Mouse (Mus musculus) midbrain, postnatal 0 days (tissue): Measurements from ENCODE around the gene Nmb. TPM values are rescaled to one million over a fixed set of nuclear protein-coding genes. Genes with fewer than 3 reads are reported as not detected.

ENCODE experiments used
- ATAC-seq: fragments of 200-750 bp; cut with Nextera tagmentation; 2 replicates; pipeline ENCODE4 v1.8.0; 2017; ENCODE audit warnings: moderate number of reproducible peaks, mild to moderate bottlenecking, moderate TSS enrichment, moderate library complexity; ENCODE audit not compliant: low FRiP score
- DNase-seq: peaks from one replicate; pipeline ENCODE4 v3.0.0-alpha.2; 2015; ENCODE audit warnings: low spot score
- H3K27ac ChIP-seq: fragments of 300-500 bp; sonication (generic); 2 replicates; pipeline ENCODE4 v1.5.1; 2014; ENCODE audit warnings: low read depth, mild to moderate bottlenecking, low read length, mixed read lengths
- H3K27me3 ChIP-seq: fragments of 300-500 bp; sonication (generic); 2 replicates; pipeline ENCODE4 v1.6.1; 2014; ENCODE audit warnings: low read length, control low read depth, mixed read lengths; ENCODE audit not compliant: insufficient read depth
- H3K36me3 ChIP-seq: fragments of 300-500 bp; sonication (generic); 2 replicates; pipeline ENCODE4 v1.6.1; 2014; ENCODE audit warnings: low read length, control low read depth, mixed read lengths; ENCODE audit not compliant: insufficient read depth
- H3K4me1 ChIP-seq: fragments of 300-500 bp; sonication (generic); 2 replicates; pipeline ENCODE4 v1.6.1; 2014; ENCODE audit warnings: mild to moderate bottlenecking, control low read depth, antibody characterized with exemption, low read length, mixed read lengths; ENCODE audit not compliant: insufficient read depth
- H3K4me2 ChIP-seq: fragments of 300-500 bp; sonication (generic); 2 replicates; pipeline ENCODE4 v1.6.1; 2014; ENCODE audit warnings: low read depth, mild to moderate bottlenecking, low read length, mixed read lengths; ENCODE audit not compliant: poor library complexity, severe bottlenecking
- H3K4me3 ChIP-seq: fragments of 300-500 bp; sonication (generic); 2 replicates; pipeline ENCODE4 v1.5.1; 2014; ENCODE audit warnings: low read depth, mild to moderate bottlenecking, low read length, moderate library complexity
- H3K9ac ChIP-seq: fragments of 300-500 bp; sonication (generic); replicated peaks from 2 replicates; pipeline ENCODE4 v1.6.1; 2014; ENCODE audit warnings: mild to moderate bottlenecking, low read length, moderate library complexity, mixed read lengths; ENCODE audit not compliant: poor library complexity, severe bottlenecking
- H3K9me3 ChIP-seq: fragments of 300-500 bp; sonication (generic); 2 replicates; pipeline ENCODE4 v1.6.1; 2016; ENCODE audit warnings: low read length, control low read depth
- CTCF ChIP-seq: IDR thresholded peaks from 2 replicates; pipeline ENCODE4 v1.5.1; 2016; ENCODE audit warnings: antibody characterized with exemption, mild to moderate bottlenecking
- WGBS: fragments of 180-500 bp; shearing (Covaris S2); extraction: QIAGEN DNeasy Blood & Tissue Kit; methylation state at CpG from one replicate; pipeline ENCODE4 v1.1.7; 2014; 5-methylcytosine and 5-hydroxymethylcytosine counted together
- polyA plus RNA-seq: library from polyadenylated mRNA; unstranded; fragments of >200 nt; fragmentation: Nextera tagmentation; extraction: Ambion mirVana; gene quantifications from 2 replicates; pipeline ENCODE4 v1.2.1, GENCODE M21; 2015
- total RNA-seq: library from RNA; depleted of rRNA; stranded (reverse); fragments of >200 nt; gene quantifications from 2 replicates; pipeline ENCODE4 v1.2.3, GENCODE M21; 2014

Nmb gene
- total and polyA plus RNA-seq, 2 experiments from 2014 or later: 9.4 to 13.0 TPM

DNA sequence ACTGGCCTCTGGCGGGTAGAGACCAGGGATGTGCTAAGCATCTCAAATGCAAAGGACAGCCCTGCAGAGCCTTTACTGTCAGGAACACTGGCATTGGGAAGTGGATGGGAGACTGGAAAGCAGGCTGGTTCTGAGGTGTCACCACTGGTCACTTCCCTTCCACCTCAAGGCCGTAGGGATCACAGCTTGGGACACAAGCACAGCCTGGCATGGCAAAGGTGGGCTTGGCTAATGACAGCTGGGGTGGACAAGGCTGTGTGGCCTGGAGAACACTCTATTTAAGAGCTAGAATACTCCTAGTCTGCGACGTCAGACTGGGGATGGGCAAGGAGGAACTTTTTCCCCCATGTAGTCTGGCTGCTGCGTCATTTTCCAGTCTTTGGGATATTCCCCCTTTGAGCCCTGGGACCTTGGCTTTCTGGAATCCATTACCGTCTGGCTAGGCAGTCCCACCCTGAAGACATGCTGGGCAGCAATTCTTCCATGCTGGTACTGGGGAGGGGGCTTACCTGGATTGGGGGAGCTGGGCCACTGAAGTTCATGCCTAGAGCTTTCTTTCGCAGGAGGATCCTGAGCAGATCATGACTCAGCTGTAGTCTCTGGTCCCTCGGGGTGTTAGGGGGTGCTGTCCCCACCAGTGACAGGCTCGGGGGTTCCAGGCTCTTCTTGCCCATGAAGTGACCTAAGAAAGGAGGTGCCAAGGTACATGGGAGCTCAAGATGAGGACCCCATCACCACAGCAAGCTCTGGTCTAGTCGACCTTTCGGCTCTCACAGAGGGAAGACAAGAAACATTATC is 1.1 kb downstream of the Nmb start:
- H3K4me2 ChIP-seq: no peak overlapping the region
- 91% methylated on average over 11 of the region's 11 CpGs for WGBS

DNA sequence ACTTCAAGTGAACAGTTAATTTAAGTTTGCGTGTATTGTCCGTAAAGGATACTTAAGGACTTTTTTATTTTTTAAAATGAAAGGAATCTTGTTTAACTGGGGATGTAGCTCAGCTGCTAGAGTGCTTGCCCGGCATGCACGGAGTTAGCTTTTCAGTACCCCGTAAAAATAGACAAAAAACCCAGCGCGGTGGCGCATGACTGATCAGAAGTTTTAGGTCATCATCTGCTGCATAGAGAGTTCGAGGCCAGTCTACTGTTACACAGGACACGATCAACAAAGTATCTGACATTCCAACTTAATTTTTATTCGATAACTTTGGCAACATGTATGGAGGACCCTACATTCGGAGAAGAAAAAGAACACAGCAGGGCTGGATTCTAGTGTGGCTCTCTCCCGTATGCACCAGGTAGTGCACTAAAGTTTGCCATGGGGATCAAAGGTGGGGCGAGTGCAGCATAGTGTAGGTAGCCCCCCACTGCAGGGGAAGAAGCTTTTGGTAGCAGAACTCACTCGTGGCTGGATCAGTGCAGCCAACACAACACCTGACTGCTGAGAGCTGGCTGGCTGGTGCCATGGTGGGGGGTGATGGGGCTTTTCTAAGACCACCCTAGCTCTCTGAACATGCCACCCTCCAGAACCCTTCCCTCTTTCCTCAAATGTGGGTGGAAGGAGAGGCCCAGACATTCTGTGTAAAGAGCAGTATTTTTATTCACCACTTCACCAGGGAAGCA is 3.2 kb downstream of the Nmb start:
- no peaks in the 10 kb centered on the region for H3K9me3 ChIP-seq
- peak overlapping the region; percentile 59 for H3K9ac ChIP-seq
- peaks cover 23% of the 10 kb centered on the region for H3K36me3 ChIP-seq
- H3K4me1 ChIP-seq: peaks cover 3% of the 10 kb centered on the region; the same call in 1 of the 2 replicates
- ATAC-seq: 0 out of 2 replicates have a peak, but pooled peaks have one; percentile 2
- no peaks in the 10 kb centered on the region for H3K27me3 ChIP-seq
- no peak for TF ChIP-seq CTCF
- peak overlapping the region; percentile 71 for H3K27ac ChIP-seq
- WGBS: 30% methylated on average over 15 of the region's 15 CpGs
- peak overlapping the region; percentile 57 for H3K4me2 ChIP-seq
- no peak for DNase-seq
- H3K4me3 ChIP-seq: peak overlapping the region; percentile 45

More for the DNA sequence above, 1.1 kb downstream of the Nmb start:
- Histone ChIP-seq H3K27ac (no peak overlapping the region), H3K4me1 (peaks cover 3% of the 10 kb centered on the region; the same call in 1 of the 2 replicates), H3K4me3 (no peak overlapping the region), H3K9ac (no peak overlapping the region), H3K9me3 (no peaks in the 10 kb centered on the region), H3K27me3 (no peaks in the 10 kb centered on the region), H3K36me3 (peaks cover 23% of the 10 kb centered on the region)
- TF ChIP-seq CTCF: no peak
- ATAC-seq: no peak
- no peak for DNase-seq

DNA sequence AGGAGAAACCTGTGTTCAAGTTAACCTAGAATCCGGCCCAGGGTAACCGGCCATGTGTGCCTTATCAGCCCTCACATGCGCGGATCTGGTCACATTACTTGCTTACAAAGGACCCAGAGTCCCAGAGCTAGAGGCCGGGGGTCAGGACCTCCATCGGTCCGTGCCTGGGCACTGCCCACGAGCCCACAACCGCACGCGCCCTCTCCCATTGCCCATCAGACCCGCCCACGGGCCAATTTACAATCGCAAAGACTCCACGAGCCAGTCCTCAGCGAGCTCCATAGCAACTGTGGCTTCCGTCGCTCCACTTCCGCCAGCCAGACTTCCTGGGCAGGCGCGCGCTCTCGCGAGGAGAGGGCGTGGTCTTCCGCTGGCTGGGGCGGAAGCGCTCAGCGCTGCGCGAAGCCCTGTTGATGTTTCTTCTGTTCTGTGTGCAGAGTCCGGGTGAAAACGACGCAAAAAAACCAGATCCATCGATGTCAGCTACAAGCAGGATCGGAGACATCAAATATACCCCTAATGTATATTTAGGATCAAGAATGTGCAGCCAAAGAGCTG is 3.9 kb downstream of the Nmb start, which contains the start of gene Wdr73:
Gene Wdr73, minus strand, starts transcription at position 326 of the 558 bp plus-strand sequence.
- H3K27me3 ChIP-seq: no peaks in the 10 kb centered on the region
- WGBS: under 1% methylated on average over 36 of the region's 36 CpGs
- H3K4me1 ChIP-seq: peaks cover 3% of the 10 kb centered on the region; the same call in 1 of the 2 replicates
- H3K9me3 ChIP-seq: no peaks in the 10 kb centered on the region
- peaks cover 22% of the 10 kb centered on the region for H3K36me3 ChIP-seq
- peak within 1 kb of the TSS; percentile 59 for H3K9ac ChIP-seq
- TF ChIP-seq CTCF: no peak
- H3K4me2 ChIP-seq: peak within 1 kb of the TSS; percentile 57
- H3K27ac ChIP-seq: peak within 1 kb of the TSS; percentile 71
- ATAC-seq (peak; percentile 93), DNase-seq (peak; percentile 94)
- peak within 1 kb of the TSS; percentile 45 for H3K4me3 ChIP-seq

DNA sequence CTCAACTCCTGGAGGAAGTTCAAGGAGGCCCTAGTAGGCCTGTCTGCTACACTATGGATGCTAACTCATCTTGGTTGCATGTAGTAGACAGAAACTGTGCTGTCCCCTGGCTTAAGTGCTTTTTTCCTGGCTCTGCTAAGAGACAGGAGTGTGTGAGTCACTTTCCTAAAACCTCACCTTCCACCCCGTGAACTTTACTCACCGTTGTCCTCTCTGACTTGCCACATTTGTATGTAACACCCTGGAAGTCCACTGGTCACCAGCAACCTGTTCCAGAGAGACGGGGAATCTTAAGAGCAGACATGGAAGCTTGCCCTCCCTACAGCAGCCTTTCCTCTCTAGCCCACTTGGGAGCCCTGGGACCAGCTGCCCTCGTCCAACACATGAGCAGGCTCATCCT is 7.2 kb downstream of the Nmb start:
- DNase-seq (no peak), ATAC-seq (no peak)
- Histone ChIP-seq H3K4me2 (no peak overlapping the region), H3K27me3 (no peaks in the 10 kb centered on the region), H3K36me3 (peaks cover 33% of the 10 kb centered on the region), H3K4me3 (no peak overlapping the region), H3K27ac (no peak overlapping the region), H3K4me1 (no peaks in the 10 kb centered on the region; the same call in 1 of the 2 replicates), H3K9me3 (no peaks in the 10 kb centered on the region), H3K9ac (no peak overlapping the region)
- WGBS: 92% methylated on average over 4 of the region's 4 CpGs
- TF ChIP-seq CTCF: no peak

DNA sequence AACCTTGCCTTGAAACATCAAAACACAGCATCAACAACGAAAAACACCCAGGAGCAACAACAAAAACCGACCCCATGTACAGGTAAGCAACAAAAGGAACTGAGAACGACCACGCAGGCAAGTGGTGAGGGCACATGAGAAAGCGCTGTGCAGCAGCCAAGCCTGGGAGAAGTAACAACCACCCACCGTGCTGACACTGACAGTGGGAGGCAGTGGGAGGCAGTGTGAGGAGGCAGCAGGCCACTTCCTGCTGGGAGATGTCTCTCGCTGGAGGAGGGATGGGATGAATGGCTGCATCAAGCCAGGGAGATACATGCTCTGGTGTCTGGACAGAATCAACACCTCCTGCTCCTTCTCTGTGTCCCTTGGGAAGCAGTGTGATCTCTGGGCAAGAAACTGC is 7.7 kb downstream of the Nmb start:
- DNase-seq: no peak
- peaks cover 39% of the 10 kb centered on the region for H3K36me3 ChIP-seq

More for the DNA sequence above, 7.7 kb downstream of the Nmb start:
- no peak for TF ChIP-seq CTCF
- Histone ChIP-seq H3K4me3 (no peak overlapping the region), H3K27ac (no peak overlapping the region), H3K4me2 (no peak overlapping the region), H3K4me1 (no peaks in the 10 kb centered on the region; the same call in 1 of the 2 replicates), H3K9me3 (no peaks in the 10 kb centered on the region), H3K9ac (no peak overlapping the region), H3K27me3 (no peaks in the 10 kb centered on the region)
- WGBS: 94% methylated on average over 7 of the region's 7 CpGs
- no peak for ATAC-seq
